Mouse (Mus musculus) T-helper 1 cell (primary cell): ENCODE results near the gene Tmem240.
"Not testable (repeated sequence)": the region's sequence is repeated elsewhere in the genome, so short reads cannot be mapped to it uniquely, and the experiment has no call there.

Experiments used
- in situ Hi-C: fragments of 300-600 bp; cut with MboI, MseI; formaldehyde crosslinking; loops from one replicate; pipeline ENCODE4 v1.15.1; 2025; ENCODE audit warnings: high pct_unique_total_duplicates

The Tmem240 gene

GRCm38 (mm10) chr4:155734350-155734941 lies at the start of gene Tmem240:
TSS of gene Tmem240 (plus strand) at chr4:155734800.
- in situ Hi-C loops: no loop called here

GRCm38 (mm10) chr4:155687764-155688163 lies 46.8 kb upstream of the Tmem240 start:
- in situ Hi-C loops: not testable (repeated sequence)

DNA sequence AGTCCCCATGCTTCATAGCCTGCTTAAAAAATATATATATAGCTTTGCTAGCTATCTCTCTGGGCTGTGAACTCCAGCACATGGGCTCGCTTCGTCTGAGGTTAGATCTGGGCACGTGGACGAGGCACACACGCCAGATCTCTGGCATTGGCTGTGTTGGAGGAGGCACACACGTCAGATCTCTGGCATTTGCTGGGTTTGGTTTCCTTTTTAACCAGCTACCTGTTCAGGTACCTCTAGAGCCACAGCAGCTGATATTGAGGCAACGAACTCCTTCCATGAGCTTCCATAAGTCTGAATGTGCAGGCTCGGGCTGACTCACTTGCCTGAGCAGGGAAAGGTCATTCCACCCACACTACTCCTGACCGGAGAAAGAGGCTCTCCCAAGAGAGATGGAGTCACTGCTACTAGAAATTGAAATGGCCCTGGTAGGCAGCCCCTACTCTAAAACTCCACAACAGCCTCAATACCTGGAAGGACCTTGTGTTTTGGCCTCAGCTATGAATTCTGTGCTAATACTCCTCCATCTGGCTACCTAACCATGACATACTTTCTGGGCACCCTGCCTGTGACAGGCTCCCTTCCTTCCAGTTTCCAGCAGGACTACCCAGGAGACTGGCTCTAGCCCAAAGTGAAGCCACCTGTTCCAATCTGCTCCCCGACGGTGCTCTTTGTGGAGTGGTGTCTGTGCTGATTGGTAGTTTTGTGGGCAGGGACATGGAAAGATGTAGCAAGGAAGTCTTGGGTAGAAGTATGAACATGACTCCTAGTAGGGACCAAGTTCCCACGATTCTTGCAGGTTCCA lies 43.8 kb upstream of the Tmem240 start:
- in situ Hi-C loops: loop anchor here (10.0 kb wide), 1 partner anchor 46 kb away; the partner anchor contains the start of gene Gm10563

DNA sequence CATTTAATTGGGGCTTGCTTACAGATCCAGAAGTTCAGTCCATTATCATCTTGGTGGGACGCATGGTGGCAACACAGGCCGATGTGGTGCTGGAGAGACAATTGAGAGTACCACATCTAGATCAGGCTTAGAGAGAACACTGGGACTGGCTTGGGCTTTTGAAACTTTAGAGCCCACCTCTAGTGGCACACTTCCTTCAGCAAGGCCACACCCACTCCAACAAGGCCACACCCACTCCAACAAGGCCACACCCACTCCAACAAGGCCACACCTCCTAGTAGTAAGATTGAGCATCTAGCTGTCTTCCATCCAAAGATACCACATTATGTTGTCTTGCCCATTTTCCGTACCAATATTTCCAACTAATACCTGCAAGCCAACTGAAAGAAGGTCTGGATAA lies 42.2 kb upstream of the Tmem240 start:
- in situ Hi-C loops: loop anchor here (10.0 kb wide), 1 partner anchor 48 kb away; the partner anchor contains the start of gene Gm10563

- in situ Hi-C loops: loop anchor here (10.0 kb wide), 1 partner anchor 49 kb away; the partner anchor contains the start of gene Gm10563
These were observed 40.5 kb upstream of the Tmem240 start, which contains the start of gene Fndc10 for GRCm38 (mm10) chr4:155694111-155694481. TSS of gene Fndc10 (plus strand) at chr4:155694342.

- in situ Hi-C loops: loop anchor here (10.0 kb wide), 1 partner anchor 50 kb away; the partner anchor contains the start of gene Gm10563
These were observed 39.9 kb upstream of the Tmem240 start for GRCm38 (mm10) chr4:155694482-155695401.

GRCm38 (mm10) chr4:155695531-155696062 lies 39.0 kb upstream of the Tmem240 start:
- in situ Hi-C loops: loop anchor here (10.0 kb wide), 1 partner anchor 51 kb away; the partner anchor contains the start of gene Gm10563

- in situ Hi-C loops: loop anchor here (10.0 kb wide), 1 partner anchor 52 kb away; the partner anchor contains the start of gene Gm10563
These were observed 38.0 kb upstream of the Tmem240 start for GRCm38 (mm10) chr4:155696261-155697255.

DNA sequence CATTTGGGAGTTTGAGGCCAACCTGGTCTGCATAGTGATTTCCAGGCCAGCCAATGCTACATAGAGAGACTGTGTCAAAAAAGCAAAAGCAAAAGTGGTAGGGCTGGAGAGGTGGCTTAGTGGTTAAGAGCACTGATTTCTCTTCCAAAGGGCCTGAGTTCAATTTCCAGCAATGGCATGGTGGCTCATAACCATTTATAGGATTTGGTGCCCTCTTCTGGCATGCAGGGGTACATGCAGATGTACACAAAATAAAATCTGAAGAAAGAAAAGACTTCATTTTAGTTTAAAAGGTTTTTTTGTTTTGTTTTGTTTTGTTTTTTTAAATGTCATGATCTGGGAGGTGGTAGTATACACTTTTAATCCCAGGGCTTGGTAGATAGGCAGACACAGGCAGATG lies 34.2 kb upstream of the Tmem240 start:
- in situ Hi-C loops: no loop called here

DNA sequence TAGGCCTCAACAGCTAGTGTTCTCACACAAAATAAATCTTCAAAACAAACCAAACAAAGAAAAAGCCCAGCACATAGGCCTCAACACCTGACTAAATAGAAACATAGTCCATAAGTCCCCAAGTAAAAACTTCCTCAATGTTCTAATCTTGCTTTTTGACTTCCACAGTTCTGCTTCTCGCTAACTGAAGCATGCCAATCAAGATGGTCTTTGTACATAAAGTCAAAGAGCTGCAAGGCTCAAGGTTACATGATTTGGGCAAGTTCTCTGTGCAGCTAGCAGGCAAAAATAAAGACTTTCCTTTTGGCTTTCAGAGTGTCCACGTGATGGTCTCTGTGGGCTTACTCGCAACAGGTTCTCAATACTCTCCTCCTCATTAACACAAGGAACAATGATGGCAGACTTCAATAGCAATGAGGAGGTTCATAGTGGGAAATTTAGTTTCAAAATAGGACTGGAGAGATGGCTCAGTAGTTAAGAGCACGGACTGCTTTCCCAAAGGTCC lies 31.1 kb upstream of the Tmem240 start:
- in situ Hi-C loops: no loop called here

DNA sequence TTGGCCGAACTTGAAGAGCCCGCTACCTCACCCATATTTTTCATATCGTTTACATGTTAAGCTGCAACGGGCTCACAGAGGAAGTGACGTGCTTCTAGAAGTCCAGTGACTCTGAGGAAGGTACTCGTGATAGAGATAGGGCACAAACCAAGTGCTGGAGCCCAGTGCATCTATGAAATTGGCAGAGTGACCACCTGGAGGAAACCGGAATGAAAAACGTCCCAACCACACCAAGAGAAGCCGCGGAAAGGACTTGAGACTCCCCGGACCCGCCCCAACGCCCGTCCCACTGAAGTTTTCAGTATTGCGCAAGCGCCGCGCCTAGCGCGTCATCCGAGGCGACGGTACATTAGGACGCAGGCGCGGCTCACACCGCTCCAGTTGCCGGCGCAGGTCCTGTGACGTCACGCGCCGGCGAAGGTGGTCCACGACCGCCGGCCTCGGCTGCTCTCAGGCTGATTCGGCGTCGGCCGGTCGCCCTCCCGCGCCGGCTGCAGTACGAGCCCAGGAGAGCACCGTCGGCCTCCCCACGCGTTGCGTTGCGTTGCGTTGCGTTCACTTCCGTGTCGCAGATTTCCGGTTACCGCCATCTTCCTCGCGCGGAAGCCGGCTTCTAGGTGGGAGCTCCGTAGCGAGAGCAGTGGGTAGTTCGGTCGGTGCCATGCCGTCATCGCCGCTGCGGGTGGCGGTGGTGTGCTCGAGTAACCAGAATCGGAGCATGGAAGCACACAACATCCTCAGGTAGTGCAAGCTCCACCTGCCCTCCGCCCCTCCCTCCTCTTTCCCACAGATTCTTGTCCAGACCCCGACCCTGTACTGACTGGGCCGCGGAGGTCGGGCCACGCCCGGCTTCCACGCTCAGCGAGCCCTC lies 29.6 kb upstream of the Tmem240 start, which contains the start of gene Ssu72:
Gene Ssu72, plus strand, starts transcription at position 80 of the 871 bp plus-strand sequence.
- in situ Hi-C loops: no loop called here

- in situ Hi-C loops: no loop called here
These were observed 29.0 kb upstream of the Tmem240 start for GRCm38 (mm10) chr4:155705592-155705929.

- in situ Hi-C loops: no loop called here
These were observed 26.0 kb upstream of the Tmem240 start for GRCm38 (mm10) chr4:155708582-155708981.

GRCm38 (mm10) chr4:155708988-155709387 lies 25.6 kb upstream of the Tmem240 start:
- in situ Hi-C loops: no loop called here

DNA sequence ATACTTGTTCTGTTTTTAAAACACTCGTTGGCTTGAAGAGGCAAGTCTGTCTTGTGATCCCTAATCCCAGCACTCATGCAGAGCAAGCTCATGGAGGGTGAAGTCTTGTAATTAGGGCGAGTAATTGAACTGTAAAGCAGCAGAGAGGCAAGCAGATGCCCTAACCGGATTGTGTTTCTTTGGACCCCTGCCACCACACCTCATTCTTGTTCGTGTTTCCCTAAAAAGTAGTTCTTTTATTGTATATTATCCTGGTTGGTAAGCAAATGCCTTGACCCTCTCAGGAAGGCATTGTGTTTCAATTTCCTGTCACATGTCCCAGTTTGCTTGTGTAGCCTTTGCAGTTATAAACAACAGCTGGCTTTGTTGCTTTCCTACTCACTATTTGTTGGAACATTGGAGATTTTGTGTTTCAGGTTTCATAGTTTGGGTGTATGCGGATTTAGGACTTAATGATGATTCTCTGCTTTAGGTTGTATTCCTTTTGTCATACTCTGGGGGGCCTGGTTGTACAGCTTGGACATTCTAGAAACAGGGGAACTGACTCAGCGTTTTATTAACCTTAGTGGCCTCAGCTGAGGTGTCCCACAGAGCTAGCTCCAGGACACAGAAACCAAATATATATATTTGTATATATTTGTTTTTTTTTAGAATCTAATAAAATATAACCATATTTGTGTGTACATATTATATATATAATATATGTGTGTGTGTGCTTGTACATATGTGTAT lies 23.9 kb upstream of the Tmem240 start:
- in situ Hi-C loops: no loop called here

DNA sequence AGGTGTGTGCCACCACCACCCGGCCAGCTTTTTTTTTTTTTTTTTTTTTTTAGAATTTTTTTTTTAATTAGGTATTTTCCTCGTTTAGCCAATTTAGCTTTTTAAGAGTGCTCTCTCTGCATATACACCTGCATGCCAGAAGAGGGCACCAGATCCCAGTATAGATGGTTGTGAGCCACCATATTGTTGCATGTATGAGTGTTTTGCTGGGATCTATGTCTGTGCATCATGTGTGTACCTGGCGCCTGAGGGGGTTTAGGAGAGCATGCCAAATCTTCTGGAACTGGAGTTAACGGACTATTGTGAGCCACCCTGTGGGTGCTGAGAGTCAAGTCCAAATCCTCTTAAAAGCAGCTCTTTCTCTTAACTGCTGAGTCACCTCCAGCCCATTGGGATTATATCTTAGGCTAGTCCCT lies 12.9 kb upstream of the Tmem240 start:
- in situ Hi-C loops: no loop called here

GRCm38 (mm10) chr4:155727993-155728392 lies 6.6 kb upstream of the Tmem240 start:
- in situ Hi-C loops: no loop called here

GRCm38 (mm10) chr4:155733267-155733666 lies 1.3 kb upstream of the Tmem240 start:
- in situ Hi-C loops: no loop called here
